Mouse (Mus musculus) thymus, adult 18-20 months (tissue): Measurements from ENCODE around the gene Kcnmb3.

Source experiments
- DNase-seq, 2 experiments: peaks; one replicate each; pipeline ENCODE4 v3.0.0; 2022; ENCODE audit warnings: mixed read lengths in 2 of 2

Kcnmb3 gene

GRCm38 (mm10) chr3:32495088-32495770 is 3.2 kb upstream of the Kcnmb3 start:
- DNase-seq, result no peak

- no peak for DNase-seq
Measured at GRCm38 (mm10) chr3:32494387-32495087, 2.5 kb upstream of the Kcnmb3 start.

- no peak for DNase-seq
Measured at GRCm38 (mm10) chr3:32490928-32491315, 1.1 kb downstream of the Kcnmb3 start.

DNA sequence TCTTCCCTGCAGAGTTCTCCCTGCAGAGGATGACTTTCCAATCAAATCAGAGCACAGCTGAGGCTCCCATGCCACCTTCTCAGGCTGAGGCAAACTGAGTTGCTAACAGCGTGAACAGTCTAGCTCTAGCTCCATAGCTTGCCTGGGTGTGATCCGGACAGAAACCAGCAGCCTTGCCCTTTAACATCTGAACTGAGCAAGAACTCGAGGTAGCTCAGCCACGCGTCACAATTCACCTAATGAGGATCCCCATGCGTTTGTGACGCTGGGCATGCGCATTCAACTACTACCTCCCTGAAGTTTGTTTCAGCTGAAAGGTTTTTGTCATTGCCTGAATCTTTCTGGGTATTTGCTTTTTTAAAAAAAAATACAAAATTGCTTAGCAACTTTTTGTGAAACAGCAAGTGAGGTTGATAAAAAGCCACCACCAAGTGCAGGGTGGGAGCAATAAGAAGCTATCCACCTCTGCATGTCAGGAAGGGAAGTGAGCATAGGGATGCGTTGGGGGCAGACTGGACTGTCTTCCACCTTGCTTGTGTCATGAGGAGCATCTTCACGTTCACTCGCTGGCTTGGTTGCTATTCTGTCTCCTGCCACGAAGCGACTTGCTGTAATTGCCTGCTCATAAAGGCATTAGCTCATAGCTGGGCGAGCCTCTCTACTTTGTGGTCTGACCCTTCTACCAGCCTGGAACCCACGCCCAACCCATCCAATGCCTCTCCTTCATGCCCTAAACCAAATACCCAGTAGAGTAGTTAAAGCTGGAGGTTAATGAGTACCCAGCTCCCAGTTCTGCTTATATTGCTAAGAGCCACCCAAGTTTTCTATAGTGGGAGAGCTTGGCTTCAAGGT is 1.7 kb downstream of the Kcnmb3 start:
- DNase-seq, result no peak

DNA sequence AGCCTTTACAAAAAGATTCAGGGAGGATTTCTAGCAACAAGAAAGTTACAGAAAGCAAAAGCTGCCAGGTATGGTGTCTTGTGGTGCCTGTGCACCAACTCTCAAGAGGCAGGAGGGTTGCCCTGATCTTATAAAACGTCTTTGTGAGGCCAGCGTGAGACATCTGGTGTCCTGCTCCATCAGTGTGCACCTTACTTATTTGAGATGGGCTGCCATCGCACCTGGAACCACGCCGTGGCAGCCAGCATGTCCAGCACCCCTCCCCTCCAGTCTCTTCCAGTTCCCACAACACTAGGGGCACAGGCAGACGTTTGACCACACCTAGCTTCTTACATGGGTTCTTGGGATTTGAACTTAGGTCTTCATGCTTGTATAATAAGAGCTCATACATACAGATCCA is 3.9 kb downstream of the Kcnmb3 start:
- no peak for DNase-seq

GRCm38 (mm10) chr3:32486543-32486942 is 5.5 kb downstream of the Kcnmb3 start:
- DNase-seq, result no peak

- DNase-seq, result no peak
Measured at GRCm38 (mm10) chr3:32483035-32483434, 9.0 kb downstream of the Kcnmb3 start.

DNA sequence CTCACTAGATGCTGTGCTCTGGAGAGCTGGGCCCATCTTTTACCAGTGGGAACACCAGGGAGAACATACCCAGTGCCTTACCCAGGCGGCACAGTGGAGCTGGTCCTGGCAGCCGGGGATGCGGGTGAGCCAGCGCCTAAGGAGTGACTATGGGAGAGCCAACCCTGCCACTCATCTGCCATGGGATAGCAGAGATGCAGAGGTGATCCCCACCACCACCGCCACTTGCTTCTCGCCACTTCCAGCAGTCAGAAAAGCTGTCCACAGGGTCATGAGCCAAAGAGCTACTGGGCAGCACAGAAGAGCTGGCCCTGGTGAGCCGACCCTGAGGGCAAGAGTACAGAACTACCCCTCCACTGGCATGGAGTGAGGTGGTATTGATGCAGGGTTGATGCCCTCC is 12.1 kb downstream of the Kcnmb3 start:
- no peak for DNase-seq

DNA sequence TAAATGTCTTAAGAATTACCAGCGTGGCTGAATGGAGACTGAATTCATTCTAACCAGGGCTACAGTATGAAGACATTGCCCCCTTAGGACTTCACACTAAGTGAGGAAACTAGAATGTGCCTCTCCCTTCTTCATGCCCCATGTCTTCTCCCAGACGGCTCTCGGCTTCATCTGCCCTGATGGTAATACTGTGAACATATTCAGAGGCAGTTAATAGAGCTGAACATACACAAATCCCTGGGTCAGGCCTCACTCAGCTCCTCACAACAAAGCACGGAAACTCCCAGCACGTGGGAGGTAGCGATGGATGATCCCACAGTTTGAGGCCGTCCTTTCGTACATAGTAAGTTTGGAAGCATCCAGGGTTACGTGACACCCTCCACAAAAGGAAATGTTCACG is 18.8 kb downstream of the Kcnmb3 start:
- no peak for DNase-seq

DNA sequence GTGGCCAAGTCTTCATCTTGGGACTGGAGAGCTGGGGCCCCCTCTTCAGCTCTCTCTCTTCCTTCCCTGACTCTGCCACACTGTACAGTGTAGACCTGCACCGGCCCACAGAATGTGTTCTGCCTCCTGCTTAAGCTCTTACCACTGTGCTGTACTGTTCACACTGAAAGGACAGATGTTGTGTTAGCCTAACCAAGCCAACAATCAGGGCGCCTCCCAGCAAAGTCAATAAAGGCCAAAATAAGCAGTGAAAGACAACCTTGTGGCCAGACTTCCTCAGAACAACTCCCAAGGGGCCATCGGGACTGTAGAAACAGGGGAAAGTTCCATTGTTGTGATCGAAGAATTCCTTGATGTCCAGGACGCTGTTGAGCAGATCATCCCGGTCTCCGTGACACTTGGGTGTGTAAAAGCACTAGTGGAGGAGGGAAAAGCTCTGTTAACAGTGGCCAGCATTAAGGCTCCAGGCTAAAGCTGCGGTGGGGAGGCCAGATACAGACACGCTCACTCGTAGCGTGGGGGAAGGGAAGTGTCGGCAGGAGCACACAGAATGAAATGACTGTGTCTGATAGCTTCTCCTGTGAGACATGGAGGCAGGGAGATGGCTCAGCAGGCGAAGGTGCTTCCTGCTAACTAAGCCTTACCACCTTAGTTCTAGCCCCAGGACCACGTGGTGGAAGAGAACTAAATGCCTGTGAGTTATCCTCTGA is 19.7 kb downstream of the Kcnmb3 start:
- DNase-seq, result no peak

GRCm38 (mm10) chr3:32471098-32471497 is 20.9 kb downstream of the Kcnmb3 start:
- no peak for DNase-seq

- DNase-seq, result no peak
Measured at GRCm38 (mm10) chr3:32470449-32470848, 21.6 kb downstream of the Kcnmb3 start.

GRCm38 (mm10) chr3:32468411-32468810 is 23.6 kb downstream of the Kcnmb3 start:
- no peak for DNase-seq

DNA sequence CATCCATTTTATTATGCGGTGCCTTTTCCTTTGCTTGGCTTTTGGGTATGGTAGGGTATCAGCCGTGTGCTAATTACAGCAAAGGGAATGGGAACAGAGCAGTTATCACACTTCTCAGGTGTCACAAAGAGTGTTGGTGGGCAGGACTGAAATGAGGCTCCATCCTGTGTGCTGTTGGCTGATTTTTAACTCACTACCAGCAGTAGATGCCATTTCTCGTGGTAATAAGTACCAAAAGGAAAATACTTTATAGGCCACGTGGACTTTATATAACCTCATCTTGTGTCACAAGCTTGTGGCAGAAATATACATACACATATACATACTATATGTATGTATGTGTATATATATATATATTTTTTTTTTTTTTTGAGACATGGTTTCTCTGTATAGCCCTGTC is 24.7 kb downstream of the Kcnmb3 start:
- DNase-seq, result no peak

DNA sequence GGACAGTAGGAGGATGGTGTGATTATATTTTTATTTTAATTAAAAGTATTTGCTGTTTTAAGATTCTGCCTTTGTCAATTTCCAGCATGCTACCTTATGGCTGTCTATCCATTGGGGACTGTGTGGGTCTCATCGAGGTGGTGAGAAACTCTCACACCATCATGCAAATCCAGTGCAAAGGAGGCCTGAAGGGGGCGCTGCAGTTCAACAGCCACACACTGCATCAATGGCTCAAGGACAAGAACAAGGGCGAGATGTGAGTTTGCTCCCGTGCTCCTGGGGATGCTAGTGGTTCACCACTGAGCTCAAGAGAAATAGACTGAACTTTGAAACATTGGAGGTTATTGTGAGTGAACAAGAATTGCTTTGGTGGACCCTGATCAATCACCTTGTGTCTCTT is 32.3 kb downstream of the Kcnmb3 start:
- no peak for DNase-seq

GRCm38 (mm10) chr3:32454329-32455021 is 37.6 kb downstream of the Kcnmb3 start:
- no peak for DNase-seq

DNA sequence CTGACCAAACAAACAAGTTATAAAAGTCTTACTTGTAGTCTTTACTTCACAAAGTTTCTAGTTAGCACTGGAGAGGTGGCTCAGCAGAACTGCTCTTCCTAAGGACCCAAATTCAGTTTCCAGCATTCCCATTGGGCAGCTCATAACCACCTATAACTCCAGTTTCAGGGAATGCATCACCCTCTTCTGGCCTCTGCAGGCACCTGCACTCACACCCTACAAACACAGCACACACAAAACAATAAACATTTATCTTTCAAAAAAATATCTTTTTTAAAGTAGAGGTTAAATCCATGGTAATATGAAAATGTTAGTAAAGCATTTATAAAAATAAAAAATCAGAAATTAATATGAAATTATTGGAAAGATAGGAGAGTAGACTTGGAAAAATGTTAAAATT is 50.3 kb downstream of the Kcnmb3 start:
- DNase-seq, result no peak

DNA sequence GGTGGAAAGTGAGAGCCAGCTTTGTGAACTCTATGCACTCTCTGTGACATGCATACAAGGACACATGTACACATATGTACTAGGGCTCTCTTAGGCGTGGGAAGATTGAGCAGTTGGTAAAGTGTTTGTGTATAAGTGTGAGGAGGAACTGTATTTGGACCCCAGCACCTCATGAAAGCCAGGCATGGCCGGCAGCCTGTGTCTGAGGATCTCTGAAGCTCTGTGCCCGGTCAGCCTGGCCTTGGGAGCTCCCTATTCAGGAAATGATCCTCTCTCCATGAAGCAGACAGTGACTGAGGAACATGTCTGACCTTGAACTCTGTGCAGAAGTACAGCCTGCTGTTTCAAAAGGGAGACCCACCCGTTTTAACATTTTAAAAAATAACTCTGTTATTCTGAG is 53.3 kb downstream of the Kcnmb3 start:
- DNase-seq, result no peak

GRCm38 (mm10) chr3:32437820-32438219 is 54.2 kb downstream of the Kcnmb3 start:
- no peak for DNase-seq

DNA sequence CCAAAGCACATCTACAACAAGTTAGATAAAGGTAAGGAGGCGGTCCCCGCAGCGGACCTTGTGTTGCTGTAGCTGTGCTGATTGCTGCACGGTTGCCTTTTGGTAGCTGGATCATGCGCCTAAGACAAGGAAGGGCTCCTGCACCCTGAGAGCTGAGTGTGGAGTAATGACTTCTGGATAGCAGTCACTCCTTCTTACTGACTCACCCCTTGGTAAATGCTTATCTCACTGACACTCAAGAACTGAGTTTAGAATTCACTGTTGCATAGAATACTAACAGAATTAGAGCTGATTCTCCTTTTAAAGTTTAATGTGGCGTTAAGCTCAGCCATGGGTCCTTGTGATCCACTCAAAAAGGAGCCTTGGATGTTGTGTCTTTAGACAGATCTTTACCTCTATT is 54.7 kb downstream of the Kcnmb3 start:
- DNase-seq, result no peak

- DNase-seq, result no peak
Measured at GRCm38 (mm10) chr3:32436101-32436500, 55.9 kb downstream of the Kcnmb3 start.

DNA sequence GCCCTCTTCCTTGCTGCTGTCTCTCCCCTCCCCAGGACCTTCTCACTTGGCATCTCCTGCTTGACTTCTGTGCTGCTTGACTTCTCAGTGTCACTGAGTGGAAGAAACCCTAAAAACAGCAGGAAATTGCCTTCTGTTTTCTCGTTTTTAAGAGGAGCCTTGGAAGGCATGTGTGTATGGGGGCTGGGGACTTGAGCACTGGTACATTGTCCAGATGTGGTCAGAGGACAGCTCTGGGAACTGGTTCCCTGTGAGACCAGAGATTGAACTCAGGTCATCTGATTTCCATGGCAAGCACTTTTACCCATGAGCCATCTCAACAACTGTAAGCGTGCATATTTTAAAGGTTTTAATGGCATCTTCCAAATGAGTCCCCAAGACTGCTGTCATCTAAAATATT is 58.0 kb downstream of the Kcnmb3 start:
- no peak for DNase-seq

GRCm38 (mm10) chr3:32430394-32430793 is 61.6 kb downstream of the Kcnmb3 start:
- no peak for DNase-seq
